Mouse (Mus musculus) ZHBTc4 (cell line): Measurements from ENCODE around the gene Mcpt4.
"Not testable (repeated sequence)": the region's sequence is repeated elsewhere in the genome, so short reads cannot be mapped to it uniquely, and the experiment has no call there.

Experiments
- DNase-seq: peaks from one replicate; pipeline ENCODE4 v3.0.0-alpha.2; 2011; ENCODE audit warnings: low read depth, low spot score

Mcpt4 gene

GRCm38 (mm10) chr14:56062213-56062612 is at the start of gene Mcpt4:
Mcpt4 (minus strand) TSS chr14:56062313.
- DNase-seq: not testable (repeated sequence)

- DNase-seq: no peak
These were observed 43.5 kb upstream of the Mcpt4 start for GRCm38 (mm10) chr14:56105447-56106180.

- DNase-seq: no peak
These were observed 42.9 kb upstream of the Mcpt4 start for GRCm38 (mm10) chr14:56105016-56105415.

- DNase-seq: no peak
These were observed 41.3 kb upstream of the Mcpt4 start for GRCm38 (mm10) chr14:56103452-56103851.

- DNase-seq: no peak
These were observed 40.3 kb upstream of the Mcpt4 start, which contains the start of gene Ctsg for GRCm38 (mm10) chr14:56102386-56102785. Ctsg (minus strand) TSS chr14:56102574.

GRCm38 (mm10) chr14:56098940-56099339 is 36.8 kb upstream of the Mcpt4 start:
- peak; percentile 72 for DNase-seq

- DNase-seq: no peak
These were observed 35.5 kb upstream of the Mcpt4 start for GRCm38 (mm10) chr14:56097597-56097996.

GRCm38 (mm10) chr14:56093353-56093752 is 31.2 kb upstream of the Mcpt4 start:
- DNase-seq: no peak

- no peak for DNase-seq
These were observed 24.6 kb upstream of the Mcpt4 start for GRCm38 (mm10) chr14:56086711-56087110.

GRCm38 (mm10) chr14:56085167-56085566 is 23.1 kb upstream of the Mcpt4 start, which contains the start of gene Mcpt8:
Mcpt8 (minus strand) TSS chr14:56085273.
- no peak for DNase-seq

- no peak for DNase-seq
These were observed 19.9 kb upstream of the Mcpt4 start for GRCm38 (mm10) chr14:56082016-56082415.

GRCm38 (mm10) chr14:56057722-56058121 is 4.4 kb downstream of the Mcpt4 start:
- no peak for DNase-seq

GRCm38 (mm10) chr14:56055408-56055807 is 6.7 kb downstream of the Mcpt4 start:
- DNase-seq: no peak

GRCm38 (mm10) chr14:56041792-56042191 is 20.3 kb downstream of the Mcpt4 start, which contains the start of gene Mcpt2:
Mcpt2 (plus strand) TSS chr14:56042041.
- DNase-seq: not testable (repeated sequence)

- DNase-seq: no peak
These were observed 27.7 kb downstream of the Mcpt4 start for GRCm38 (mm10) chr14:56034433-56034832.

- not testable (repeated sequence) for DNase-seq
These were observed 31.7 kb downstream of the Mcpt4 start, which contains the start of gene Mcpt9 for GRCm38 (mm10) chr14:56030395-56030794. Mcpt9 (minus strand) TSS chr14:56030495.

- DNase-seq: not testable (repeated sequence)
These were observed 40.8 kb downstream of the Mcpt4 start for GRCm38 (mm10) chr14:56021305-56021704.

GRCm38 (mm10) chr14:56019446-56019845 is 42.7 kb downstream of the Mcpt4 start:
- no peak for DNase-seq

GRCm38 (mm10) chr14:56017671-56018070 is 44.4 kb downstream of the Mcpt4 start, which contains the start of gene Mcpt1:
Mcpt1 (plus strand) TSS chr14:56017971.
- not testable (repeated sequence) for DNase-seq

GRCm38 (mm10) chr14:56013924-56014323 is 48.2 kb downstream of the Mcpt4 start:
- DNase-seq: no peak

- DNase-seq: no peak
These were observed 49.0 kb downstream of the Mcpt4 start for GRCm38 (mm10) chr14:56013147-56013546.
